Comparison of ENCODE assay signal across 14 mouse cellular contexts in genomic region chr3:143238546-143238945, GRCm38 (mm10).
"Had no signal": no experiment of that assay in that cellular context is flagged by ENCODE, and none has a peak within 500 bp of the region (broad histone marks: within the 10 kb centered on the region; RNA-seq: fewer than 3 reads in every experiment).

No protein-coding gene starts in this region.

- DNase-seq: kidney, adult 11 months; kidney, adult 9 months; kidney, postnatal 4 days; lung, postnatal 14 days; thymus, postnatal 14 days had no signal

- H3K27ac ChIP-seq: kidney, postnatal 0 days; layer of hippocampus, adult 2 months; limb, embryonic 15.5 days; liver, embryonic 12.5 days; lung, embryonic 15.5 days; macrophage; midbrain, embryonic 15.5 days; neural tube, embryonic 12.5 days had no signal

- H3K4me3 ChIP-seq: layer of hippocampus, adult 2 months; limb, embryonic 15.5 days; liver, embryonic 12.5 days; lung, embryonic 15.5 days; megakaryocyte, embryonic 14.5 days; midbrain, embryonic 15.5 days; neural tube, embryonic 12.5 days had no signal
